Mouse (Mus musculus) kidney, postnatal 0 days (tissue): ENCODE data around the gene Gm28308. TPM values are rescaled to one million over a fixed set of nuclear protein-coding genes. Genes with fewer than 3 reads are reported as not detected.

ENCODE experiments used
- ATAC-seq: fragments of 200-750 bp; cut with Nextera tagmentation; replicated peaks from 2 replicates; pipeline ENCODE4 v1.8.0; 2017; ENCODE audit warnings: low read depth, moderate number of reproducible peaks, moderate TSS enrichment, moderate library complexity; ENCODE audit not compliant: low FRiP score
- DNase-seq: peaks from one replicate; pipeline ENCODE4 v3.0.0-alpha.2; 2016; ENCODE audit warnings: low spot score
- H3K27ac ChIP-seq: fragments of 300-500 bp; sonication (generic); 2 replicates; pipeline ENCODE4 v1.5.1; 2014; ENCODE audit warnings: mild to moderate bottlenecking
- H3K27me3 ChIP-seq: fragments of 300-500 bp; sonication (generic); 2 replicates; pipeline ENCODE4 v1.6.1; 2014; ENCODE audit warnings: low read length, mixed read lengths; ENCODE audit not compliant: insufficient read depth
- H3K36me3 ChIP-seq: fragments of 300-500 bp; sonication (generic); 2 replicates; pipeline ENCODE4 v1.6.1; 2014; ENCODE audit warnings: low read length, mixed read lengths; ENCODE audit not compliant: insufficient read depth
- H3K4me1 ChIP-seq: fragments of 300-500 bp; sonication (generic); replicated peaks from 2 replicates; pipeline ENCODE4 v1.6.1; 2014; ENCODE audit warnings: antibody characterized with exemption, low read length, mixed read lengths; ENCODE audit not compliant: insufficient read depth
- H3K4me2 ChIP-seq: fragments of 300-500 bp; sonication (generic); 2 replicates; pipeline ENCODE4 v1.6.1; 2014; ENCODE audit warnings: mild to moderate bottlenecking, low read length, moderate library complexity, mixed read lengths
- H3K4me3 ChIP-seq: fragments of 300-500 bp; sonication (generic); replicated peaks from 2 replicates; pipeline ENCODE4 v1.5.1; 2014; ENCODE audit warnings: low read depth, low read length
- H3K9ac ChIP-seq: fragments of 300-500 bp; sonication (generic); 2 replicates; pipeline ENCODE4 v1.6.1; 2014; ENCODE audit warnings: low read depth, low read length
- H3K9me3 ChIP-seq: fragments of 300-500 bp; sonication (generic); replicated peaks from 2 replicates; pipeline ENCODE4 v1.6.1; 2016; ENCODE audit warnings: low read length, inconsistent platforms, mixed read lengths
- CTCF ChIP-seq: IDR thresholded peaks from 2 replicates; pipeline ENCODE4 v1.5.1; 2016; ENCODE audit warnings: antibody characterized with exemption, low read depth, mild to moderate bottlenecking, moderate library complexity
- WGBS: fragments of 180-500 bp; shearing (Covaris S2); extraction: QIAGEN DNeasy Blood & Tissue Kit; methylation state at CpG from one replicate; pipeline ENCODE4 v1.1.7; 2014; 5-methylcytosine and 5-hydroxymethylcytosine counted together
- polyA plus RNA-seq: library from polyadenylated mRNA; unstranded; fragments of >200 nt; fragmentation: Nextera tagmentation; extraction: Ambion mirVana; gene quantifications from 2 replicates; pipeline ENCODE4 v1.2.1, GENCODE M21; 2015

Gm28308 gene
- polyA plus RNA-seq, 1 experiment from 2014 or later = 2.1 TPM

DNA sequence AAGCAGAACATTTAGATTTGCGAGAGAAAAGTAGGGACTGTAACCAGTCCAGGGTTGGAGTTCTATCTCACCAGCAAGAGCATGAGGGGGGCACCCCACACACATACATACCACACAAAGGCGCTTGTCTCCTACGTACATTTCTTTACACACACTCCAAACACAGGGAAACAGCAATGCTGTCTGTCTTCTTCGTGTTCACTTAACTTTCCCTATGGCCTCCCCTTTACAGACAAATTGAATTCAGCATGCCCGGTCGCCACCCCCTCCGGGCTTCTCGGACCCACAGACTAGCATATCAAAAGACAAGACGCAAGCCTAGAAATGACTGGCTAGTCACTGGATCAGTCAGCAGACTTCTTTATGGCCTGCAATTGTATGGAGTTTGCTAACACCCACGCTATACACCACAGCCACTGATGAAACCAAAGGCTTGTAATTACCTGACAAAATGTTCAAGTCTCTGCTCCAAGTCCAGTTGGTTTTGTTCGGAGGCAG, 32.9 kb downstream of the Gm28308 start:
- TF ChIP-seq CTCF = no peak
- Histone ChIP-seq H3K9ac (peak overlapping the region; percentile 88), H3K4me1 (peaks cover 66% of the 10 kb centered on the region), H3K4me3 (peak overlapping the region; percentile 38), H3K27me3 (no peaks in the 10 kb centered on the region), H3K36me3 (0 out of 2 replicates have a peak, but pooled peaks cover 3% of the 10 kb centered on the region), H3K4me2 (peak overlapping the region; percentile 81), H3K9me3 (no peaks in the 10 kb centered on the region), H3K27ac (peak overlapping the region; percentile 96)
- ATAC-seq = no peak
- no peak for DNase-seq
- WGBS = 25% methylated on average over 11 of the region's 11 CpGs

DNA sequence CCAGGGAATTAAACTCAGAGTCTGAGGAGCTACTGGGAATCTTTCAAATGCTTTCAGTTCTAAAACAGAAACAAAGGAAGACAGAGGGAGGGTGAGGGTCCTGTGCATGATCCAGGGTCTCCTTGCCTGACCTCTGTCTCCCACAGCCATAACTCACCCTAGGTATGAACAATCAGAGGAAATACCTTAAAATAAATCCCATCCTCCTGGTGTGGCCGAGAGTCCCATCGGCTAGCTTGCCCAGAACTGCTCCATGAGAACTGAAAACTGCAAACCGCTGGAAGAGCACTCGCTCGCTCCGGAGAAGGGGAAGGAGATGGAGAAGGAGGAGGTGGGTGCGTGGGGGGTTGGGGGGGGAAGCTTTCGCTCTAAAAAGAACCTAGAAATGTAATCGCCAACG, 33.4 kb downstream of the Gm28308 start:
- no peaks in the 10 kb centered on the region for H3K27me3 ChIP-seq
- no peaks in the 10 kb centered on the region for H3K9me3 ChIP-seq
- H3K36me3 ChIP-seq = 0 out of 2 replicates have a peak, but pooled peaks cover 3% of the 10 kb centered on the region
- no peak for ATAC-seq
- peak overlapping the region; percentile 38 for H3K4me3 ChIP-seq
- 13% methylated on average over 10 of the region's 10 CpGs for WGBS
- peak overlapping the region; percentile 96 for H3K27ac ChIP-seq
- peaks cover 64% of the 10 kb centered on the region for H3K4me1 ChIP-seq
- TF ChIP-seq CTCF = no peak
- no peak for DNase-seq
- peak overlapping the region; percentile 88 for H3K9ac ChIP-seq
- peak overlapping the region; percentile 81 for H3K4me2 ChIP-seq

GRCm38 (mm10) chr6:52178918-52179665, 34.0 kb downstream of the Gm28308 start:
- DNase-seq (no peak), ATAC-seq (no peak)
- TF ChIP-seq CTCF = no peak
- Histone ChIP-seq H3K27ac (peak overlapping the region; percentile 96), H3K9ac (peak overlapping the region; percentile 88), H3K27me3 (no peaks in the 10 kb centered on the region), H3K9me3 (no peaks in the 10 kb centered on the region), H3K36me3 (0 out of 2 replicates have a peak, but pooled peaks cover 3% of the 10 kb centered on the region), H3K4me3 (peak overlapping the region; percentile 38), H3K4me2 (peak overlapping the region; percentile 81), H3K4me1 (peaks cover 58% of the 10 kb centered on the region)
- WGBS = 27% methylated on average over 4 of the region's 4 CpGs

GRCm38 (mm10) chr6:52177806-52178205, 35.3 kb downstream of the Gm28308 start:
- H3K27ac ChIP-seq = peak overlapping the region; percentile 96
- H3K27me3 ChIP-seq = no peaks in the 10 kb centered on the region
- no peak for ATAC-seq
- no peak for DNase-seq
- H3K4me3 ChIP-seq = peak overlapping the region; percentile 38
- H3K9ac ChIP-seq = peak overlapping the region; percentile 88; the same call in 1 of the 2 replicates
- no peaks in the 10 kb centered on the region for H3K9me3 ChIP-seq
- 0 out of 2 replicates have a peak, but pooled peaks cover 3% of the 10 kb centered on the region for H3K36me3 ChIP-seq
- H3K4me1 ChIP-seq = peaks cover 50% of the 10 kb centered on the region
- peak overlapping the region; percentile 81 for H3K4me2 ChIP-seq
- WGBS = 18% methylated on average over 9 of the region's 9 CpGs
- no peak for TF ChIP-seq CTCF

GRCm38 (mm10) chr6:52177061-52177735, 35.9 kb downstream of the Gm28308 start, which contains the start of gene 5730596B20Rik:
5730596B20Rik (plus strand) TSS chr6:52177498.
- Histone ChIP-seq H3K4me2 (peak within 1 kb of the TSS; percentile 81), H3K27ac (peak within 1 kb of the TSS; percentile 96), H3K9ac (peak within 1 kb of the TSS; percentile 88), H3K9me3 (no peaks in the 10 kb centered on the region), H3K4me1 (peaks cover 46% of the 10 kb centered on the region), H3K4me3 (peak within 1 kb of the TSS; percentile 66), H3K36me3 (0 out of 2 replicates have a peak, but pooled peaks cover 3% of the 10 kb centered on the region), H3K27me3 (no peaks in the 10 kb centered on the region)
- no peak for TF ChIP-seq CTCF
- ATAC-seq (peak; percentile 50), DNase-seq (peak; percentile 93)
- 4% methylated on average over 36 of the region's 36 CpGs for WGBS

DNA sequence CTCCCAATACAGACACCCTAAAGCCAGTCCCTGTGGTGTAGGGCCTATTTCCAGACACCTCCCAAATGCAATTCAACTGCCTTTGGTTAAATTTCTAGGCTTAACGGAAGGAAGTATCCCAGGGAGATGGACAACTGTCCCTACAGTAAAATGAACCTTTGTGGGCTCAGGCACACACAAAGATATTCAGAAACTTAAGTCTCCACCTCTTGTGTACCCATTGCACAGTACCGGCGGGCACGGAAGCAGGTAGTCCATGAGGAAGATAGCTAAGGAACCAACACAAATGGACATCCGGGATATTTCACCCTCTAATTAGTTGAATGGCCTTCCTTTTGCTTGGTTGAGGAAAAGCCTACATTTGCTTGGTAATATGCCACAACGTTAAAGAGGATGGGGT, 36.7 kb downstream of the Gm28308 start:
- Histone ChIP-seq H3K4me2 (peak overlapping the region; percentile 81), H3K36me3 (0 out of 2 replicates have a peak, but pooled peaks cover 2% of the 10 kb centered on the region), H3K27ac (peak overlapping the region; percentile 96), H3K4me3 (peak overlapping the region; percentile 66), H3K4me1 (peaks cover 42% of the 10 kb centered on the region), H3K9me3 (no peaks in the 10 kb centered on the region), H3K9ac (peak overlapping the region; percentile 88), H3K27me3 (no peaks in the 10 kb centered on the region)
- ATAC-seq = no peak
- DNase-seq = no peak
- TF ChIP-seq CTCF = no peak
- 7% methylated on average over 6 of the region's 6 CpGs for WGBS
